Mouse (Mus musculus): ENCODE results near the gene Chad.

- TF ChIP-seq CTCF (IDR thresholded peaks at IDR 0.05; ENCODE audit: insufficient read depth, low read depth, low read length) (no peak), POLR2A (IDR thresholded peaks at IDR 0.05; ENCODE audit: insufficient read depth, low read depth, low read length) (no peak)
Observed at GRCm38 (mm10) chr11:94563821-94564220, 1.0 kb upstream of the Chad start.
